Mouse (Mus musculus): Measurements from ENCODE around the gene Kif14. TPM values are rescaled to one million over a fixed set of nuclear protein-coding genes. Genes with fewer than 3 reads are reported as not detected.

Gene Kif14
- polyA plus RNA-seq, 1 experiment from 2014 or later = 5.4 TPM

DNA sequence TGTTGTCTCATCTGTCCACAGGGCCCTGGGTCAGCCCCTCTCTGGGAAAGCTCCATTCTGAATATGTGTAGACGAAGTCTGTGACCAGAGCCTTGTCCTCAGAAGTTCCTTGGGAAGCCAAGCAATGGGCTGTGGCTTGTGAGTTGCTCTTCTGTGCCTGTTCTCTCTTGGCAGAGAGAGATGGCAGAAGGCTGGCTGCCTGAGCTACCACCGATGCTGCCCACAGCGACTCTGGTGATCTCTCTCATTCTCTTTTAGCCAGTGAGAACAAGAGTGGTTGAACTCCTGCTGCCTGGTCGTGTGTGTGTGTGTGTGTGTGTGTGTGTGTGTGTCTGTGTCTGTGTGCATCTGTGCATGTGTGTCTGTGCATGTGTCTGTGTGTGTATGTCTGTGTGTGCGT lies 13.7 kb upstream of the Kif14 start:
- Histone ChIP-seq H3K9me3 (no peaks in the 10 kb centered on the region), H3K4me1 (no peaks in the 10 kb centered on the region), H3K4me3 (no peak overlapping the region), H3K27me3 (ENCODE audit: insufficient read depth, poor library complexity, severe bottlenecking) (0 out of 2 replicates have a peak, but pooled peaks cover 4% of the 10 kb centered on the region), H3K27ac (no peak overlapping the region), H3K36me3 (no peaks in the 10 kb centered on the region)
- DNase-seq (ENCODE audit: low spot score) = no peak
- WGBS = 78% methylated on average over 5 of the region's 5 CpGs

DNA sequence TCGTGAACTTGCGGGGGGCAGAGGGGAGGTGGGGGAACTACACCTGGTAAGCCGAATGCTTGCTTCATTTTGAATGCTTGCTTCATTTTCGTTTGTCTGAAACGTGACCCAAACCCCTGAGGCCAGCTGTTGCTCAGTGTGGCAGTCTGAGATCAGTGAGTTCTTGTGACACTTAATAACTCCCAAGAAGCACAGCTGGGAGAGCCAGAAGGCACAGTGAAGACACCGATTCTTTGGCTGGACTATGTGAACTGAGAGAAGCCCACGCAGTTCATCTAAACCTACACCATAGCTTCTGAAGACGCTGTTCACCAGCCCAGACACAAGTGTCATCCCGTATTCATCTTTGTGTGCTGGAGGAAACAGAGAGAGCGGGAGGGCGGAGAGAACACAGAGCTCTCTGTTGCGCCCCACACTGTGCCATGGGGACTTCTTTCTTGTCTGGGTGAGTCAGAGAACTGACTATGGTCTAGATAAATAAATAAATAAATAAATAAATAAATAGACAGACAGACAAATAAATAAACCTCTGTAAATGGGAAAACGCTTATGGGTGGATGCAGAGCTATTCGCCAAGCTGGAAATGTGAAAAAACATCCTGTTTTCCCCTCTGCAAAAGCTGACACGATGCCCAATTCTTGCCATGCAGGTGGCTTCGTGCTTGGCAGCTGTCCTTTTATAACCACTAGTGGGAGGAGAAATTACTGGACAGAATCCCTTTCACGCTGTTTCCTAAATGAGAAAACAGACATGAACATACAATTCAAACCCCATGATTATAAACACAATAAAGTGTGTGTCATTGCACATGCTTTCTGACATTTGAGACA lies 10.2 kb upstream of the Kif14 start:
- 0 out of 2 replicates have a peak, but pooled peaks cover 4% of the 10 kb centered on the region for H3K27me3 ChIP-seq (ENCODE audit: insufficient read depth, poor library complexity, severe bottlenecking)
- peak; percentile 52 for DNase-seq (ENCODE audit: low spot score)
- no peak overlapping the region for H3K4me3 ChIP-seq
- H3K27ac ChIP-seq = no peak overlapping the region
- H3K36me3 ChIP-seq = no peaks in the 10 kb centered on the region
- WGBS = 82% methylated on average over 17 of the region's 17 CpGs
- H3K4me1 ChIP-seq = no peaks in the 10 kb centered on the region
- no peaks in the 10 kb centered on the region for H3K9me3 ChIP-seq

DNA sequence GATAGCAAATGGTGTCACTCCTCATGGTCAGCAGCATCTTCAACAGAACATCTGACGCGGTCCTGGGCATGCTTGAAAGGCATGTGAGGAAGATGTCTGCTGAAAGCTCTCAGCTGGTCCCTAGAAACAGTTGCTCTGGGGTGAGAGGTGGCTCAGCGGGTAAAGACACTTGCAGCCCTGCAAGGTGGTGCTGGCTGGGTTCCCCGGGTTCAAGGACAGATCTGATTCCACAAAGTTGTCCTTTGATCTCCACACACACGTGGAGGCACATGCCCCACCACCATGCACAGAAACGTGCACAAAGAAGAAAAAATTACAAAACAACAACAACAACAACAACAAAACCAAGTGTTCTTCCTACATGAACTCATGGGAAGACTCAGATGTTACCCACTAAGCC lies 9.4 kb upstream of the Kif14 start:
- Histone ChIP-seq H3K36me3 (no peaks in the 10 kb centered on the region), H3K27ac (no peak overlapping the region), H3K4me1 (no peaks in the 10 kb centered on the region), H3K4me3 (no peak overlapping the region), H3K27me3 (ENCODE audit: insufficient read depth, poor library complexity, severe bottlenecking) (0 out of 2 replicates have a peak, but pooled peaks cover 4% of the 10 kb centered on the region), H3K9me3 (no peaks in the 10 kb centered on the region)
- WGBS = 71% methylated on average over 6 of the region's 6 CpGs
- peak; percentile 58 for DNase-seq (ENCODE audit: low spot score)

DNA sequence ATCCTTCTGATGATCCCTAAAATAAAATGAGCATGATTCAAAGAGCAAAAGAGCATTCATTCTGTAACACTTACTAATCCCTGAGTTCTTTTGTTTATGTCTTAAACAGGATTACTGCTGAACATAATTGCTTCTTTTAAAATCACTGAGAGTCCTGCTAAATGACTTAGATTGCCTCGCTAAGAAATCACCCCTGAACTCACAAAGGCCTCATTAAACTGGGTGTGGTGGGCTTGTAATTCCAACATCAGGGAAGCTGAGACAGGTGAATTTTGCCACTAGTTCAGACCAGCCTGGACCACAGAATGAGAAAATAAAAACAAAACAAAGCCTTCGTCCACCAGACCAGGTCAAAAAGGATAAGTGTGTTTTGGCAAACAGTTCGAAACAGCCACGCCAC lies 8.7 kb upstream of the Kif14 start:
- Histone ChIP-seq H3K27ac (no peak overlapping the region), H3K9me3 (no peaks in the 10 kb centered on the region), H3K4me1 (no peaks in the 10 kb centered on the region), H3K27me3 (ENCODE audit: insufficient read depth, poor library complexity, severe bottlenecking) (0 out of 2 replicates have a peak, but pooled peaks cover 4% of the 10 kb centered on the region), H3K4me3 (no peak overlapping the region), H3K36me3 (no peaks in the 10 kb centered on the region)
- 77% methylated on average over 4 of the region's 4 CpGs for WGBS
- DNase-seq (ENCODE audit: low spot score) = no peak

DNA sequence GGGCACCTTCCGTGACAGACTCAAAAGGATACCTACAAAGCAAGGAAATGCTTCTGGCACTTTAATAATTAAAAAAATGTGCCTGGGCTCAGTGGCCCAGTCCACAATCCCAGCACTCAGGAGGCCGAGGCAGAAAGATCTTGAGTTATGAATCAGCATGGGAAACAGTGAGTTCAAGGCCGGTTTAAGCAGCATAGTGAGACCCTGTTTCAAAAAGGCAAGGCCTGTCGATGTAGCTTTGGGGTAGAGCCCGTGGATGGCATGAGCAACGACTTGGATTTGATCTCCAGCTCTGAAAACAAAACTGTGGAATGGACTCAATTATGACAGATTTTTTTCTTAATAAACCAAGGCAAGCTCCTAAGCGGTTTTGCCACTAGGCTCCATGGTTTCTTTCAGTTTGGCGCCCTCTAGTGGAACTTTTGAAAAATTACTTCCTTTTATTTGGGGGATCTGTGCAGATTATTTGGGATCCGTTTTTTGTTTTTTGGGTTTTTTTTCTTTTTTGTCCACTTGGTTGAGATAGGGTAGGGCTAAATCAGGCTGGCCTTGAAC lies 7.4 kb upstream of the Kif14 start:
- H3K36me3 ChIP-seq = no peaks in the 10 kb centered on the region
- H3K9me3 ChIP-seq = no peaks in the 10 kb centered on the region
- H3K4me1 ChIP-seq = no peaks in the 10 kb centered on the region
- 31% methylated on average over 9 of the region's 9 CpGs for WGBS
- H3K27me3 ChIP-seq (ENCODE audit: insufficient read depth, poor library complexity, severe bottlenecking) = 0 out of 2 replicates have a peak, but pooled peaks cover 4% of the 10 kb centered on the region
- no peak overlapping the region for H3K4me3 ChIP-seq
- DNase-seq (ENCODE audit: low spot score) = peak; percentile 64
- H3K27ac ChIP-seq = no peak overlapping the region

DNA sequence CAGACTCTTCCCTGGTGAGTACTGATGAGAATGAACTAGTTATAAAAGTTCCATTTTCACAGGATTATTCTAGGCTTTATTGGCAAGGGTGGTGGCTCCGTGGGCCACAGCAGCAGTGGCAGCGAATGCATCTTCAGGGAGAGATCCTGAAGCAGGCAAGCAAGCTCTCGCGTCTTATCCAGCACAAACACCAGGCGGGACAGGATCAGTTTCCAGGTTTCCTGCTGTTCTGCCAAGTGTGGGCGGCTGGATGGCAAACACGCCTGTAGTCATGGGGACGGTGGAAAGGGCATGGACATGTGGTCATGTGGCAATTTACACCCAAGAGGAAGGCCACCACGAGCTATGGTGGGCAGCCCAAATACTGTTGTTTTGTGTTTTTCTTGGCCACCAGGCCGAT lies 3.7 kb upstream of the Kif14 start:
- no peak overlapping the region for H3K27ac ChIP-seq
- WGBS = 37% methylated on average over 10 of the region's 10 CpGs

DNA sequence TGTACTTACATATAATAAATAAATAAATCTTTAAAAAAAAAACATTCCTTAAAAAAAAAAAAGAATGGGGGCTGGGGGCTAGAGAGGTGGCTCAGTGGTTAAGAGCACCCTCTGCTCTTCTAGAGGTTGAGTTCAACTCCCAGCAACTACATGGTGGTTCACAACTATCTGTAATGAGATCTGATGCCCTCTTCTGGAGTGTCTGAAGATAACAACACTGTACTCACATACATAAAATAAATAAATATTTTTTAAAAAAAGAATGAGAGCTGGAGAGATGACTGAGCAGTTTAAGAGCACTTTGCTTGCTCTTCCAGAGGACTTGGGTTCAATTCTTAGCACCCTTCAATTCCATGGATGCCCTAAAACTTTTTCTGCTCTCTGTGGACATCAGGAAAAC lies 975 bp upstream of the Kif14 start:
- Histone ChIP-seq H3K4me3 (no peak overlapping the region), H3K27me3 (ENCODE audit: insufficient read depth, poor library complexity, severe bottlenecking) (no peaks in the 10 kb centered on the region), H3K27ac (no peak overlapping the region), H3K36me3 (peaks cover 20% of the 10 kb centered on the region), H3K9me3 (no peaks in the 10 kb centered on the region), H3K4me1 (peaks cover 11% of the 10 kb centered on the region)
- DNase-seq (ENCODE audit: low spot score) = no peak

More for the DNA sequence above, 3.7 kb upstream of the Kif14 start:
- no peaks in the 10 kb centered on the region for H3K36me3 ChIP-seq
- H3K9me3 ChIP-seq = no peaks in the 10 kb centered on the region
- peaks cover 7% of the 10 kb centered on the region for H3K4me1 ChIP-seq
- no peaks in the 10 kb centered on the region for H3K27me3 ChIP-seq (ENCODE audit: insufficient read depth, poor library complexity, severe bottlenecking)
- no peak overlapping the region for H3K4me3 ChIP-seq
- no peak for DNase-seq (ENCODE audit: low spot score)

DNA sequence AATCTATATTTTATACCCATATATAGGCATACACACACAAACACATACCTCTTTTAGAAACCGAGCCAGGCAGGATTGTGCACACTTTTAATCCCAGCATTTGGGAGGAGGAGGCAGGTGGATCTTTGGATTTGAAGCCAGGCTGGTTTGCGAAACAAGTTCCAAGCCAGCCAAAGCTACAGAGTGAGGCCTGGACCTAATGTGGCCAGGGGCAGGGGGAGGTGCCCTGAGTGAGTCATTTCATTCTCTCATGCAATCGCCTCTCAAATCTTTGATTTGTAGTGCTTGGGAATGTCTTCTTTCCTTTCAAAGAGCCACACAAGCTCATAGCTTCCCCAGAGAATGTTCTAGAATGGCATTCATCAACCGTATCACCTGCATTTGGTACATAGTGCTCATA lies 3.3 kb downstream of the Kif14 start:
- DNase-seq (ENCODE audit: low spot score) = no peak
- H3K4me1 ChIP-seq = peaks cover 16% of the 10 kb centered on the region
- no peaks in the 10 kb centered on the region for H3K27me3 ChIP-seq (ENCODE audit: insufficient read depth, poor library complexity, severe bottlenecking)
- peaks cover 50% of the 10 kb centered on the region for H3K36me3 ChIP-seq
- H3K27ac ChIP-seq = no peak overlapping the region
- no peak overlapping the region for H3K4me3 ChIP-seq
- 93% methylated on average over 4 of the region's 4 CpGs for whole genome bisulfite sequencing
- H3K9me3 ChIP-seq = no peaks in the 10 kb centered on the region

DNA sequence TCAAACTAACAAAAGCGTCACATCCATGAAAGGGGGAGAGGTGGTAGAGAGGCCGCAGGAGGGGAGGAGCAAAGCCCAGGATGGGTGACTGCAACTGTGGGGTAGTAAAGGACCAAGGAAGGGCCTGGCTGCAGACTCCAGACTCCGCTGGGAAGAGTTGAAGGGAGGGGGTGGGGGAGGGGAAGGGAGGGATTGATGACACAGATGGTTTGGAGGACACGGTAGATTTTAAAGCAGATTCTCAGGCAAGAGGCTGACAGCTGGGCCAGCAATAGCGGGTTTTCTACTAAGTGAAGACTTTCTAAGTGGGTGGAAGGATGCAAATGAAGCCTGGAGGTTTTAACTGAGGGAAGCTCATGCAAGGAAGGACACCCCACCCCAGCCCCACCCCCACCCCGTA lies 4.3 kb downstream of the Kif14 start:
- DNase-seq (ENCODE audit: low spot score) = no peak
- H3K9me3 ChIP-seq = no peaks in the 10 kb centered on the region
- H3K4me1 ChIP-seq = peaks cover 16% of the 10 kb centered on the region
- no peak overlapping the region for H3K4me3 ChIP-seq
- H3K27me3 ChIP-seq (ENCODE audit: insufficient read depth, poor library complexity, severe bottlenecking) = no peaks in the 10 kb centered on the region
- H3K36me3 ChIP-seq = peaks cover 57% of the 10 kb centered on the region
- whole genome bisulfite sequencing = 25% methylated on average over 6 of the region's 6 CpGs
- no peak overlapping the region for H3K27ac ChIP-seq

DNA sequence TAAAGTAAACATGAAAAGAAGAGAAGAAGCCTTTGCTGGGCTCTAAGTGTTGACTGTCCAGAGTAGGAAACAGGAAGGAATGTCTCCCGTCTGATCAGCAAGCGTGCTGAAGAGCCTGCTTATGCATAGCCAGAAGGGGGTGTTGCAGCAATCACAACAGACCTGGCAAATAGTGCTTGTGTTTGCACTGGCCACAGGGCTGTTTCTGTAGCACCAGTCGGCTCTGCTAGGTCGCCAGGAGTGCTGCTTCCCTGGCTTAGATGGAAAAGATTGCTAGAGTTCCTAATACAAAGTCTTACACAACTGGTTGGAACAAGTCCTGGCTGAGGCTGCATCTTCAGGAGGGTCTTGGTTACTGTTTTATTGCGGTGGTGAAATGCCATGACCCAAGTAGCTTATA lies 25.5 kb downstream of the Kif14 start:
- H3K27ac ChIP-seq = no peak overlapping the region
- peaks cover 83% of the 10 kb centered on the region for H3K36me3 ChIP-seq
- H3K9me3 ChIP-seq = no peaks in the 10 kb centered on the region
- 43% methylated on average over 5 of the region's 5 CpGs for WGBS
- no peak overlapping the region for H3K4me3 ChIP-seq
- DNase-seq (ENCODE audit: low spot score) = no peak
- H3K27me3 ChIP-seq (ENCODE audit: insufficient read depth, poor library complexity, severe bottlenecking) = no peaks in the 10 kb centered on the region
- peaks cover 12% of the 10 kb centered on the region for H3K4me1 ChIP-seq

DNA sequence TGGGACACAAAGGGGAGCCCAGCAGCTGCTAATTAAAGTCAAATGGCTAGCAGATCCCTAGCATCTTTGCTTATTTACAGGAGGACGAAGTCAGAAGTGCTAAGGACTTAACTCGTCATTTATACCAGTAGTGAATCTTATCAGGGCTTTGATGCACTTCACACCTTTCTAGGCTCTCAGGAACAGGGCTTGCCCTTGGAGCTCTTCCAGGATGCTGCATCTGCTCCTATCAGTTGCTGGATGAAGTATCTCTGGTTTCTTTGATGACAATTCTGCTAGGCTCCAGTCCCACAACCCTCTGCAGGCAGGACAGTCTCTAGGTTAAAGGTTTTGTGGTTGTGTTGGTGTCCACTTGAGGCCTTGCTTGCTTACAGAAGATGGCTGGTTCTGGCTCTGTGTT lies 26.1 kb downstream of the Kif14 start:
- no peak overlapping the region for H3K27ac ChIP-seq
- H3K27me3 ChIP-seq (ENCODE audit: insufficient read depth, poor library complexity, severe bottlenecking) = no peaks in the 10 kb centered on the region
- no peak for DNase-seq (ENCODE audit: low spot score)
- peaks cover 12% of the 10 kb centered on the region for H3K4me1 ChIP-seq
- H3K4me3 ChIP-seq = no peak overlapping the region
- H3K9me3 ChIP-seq = no peaks in the 10 kb centered on the region
- H3K36me3 ChIP-seq = peaks cover 83% of the 10 kb centered on the region
- 53% methylated on average over 2 of the region's 2 CpGs for WGBS

DNA sequence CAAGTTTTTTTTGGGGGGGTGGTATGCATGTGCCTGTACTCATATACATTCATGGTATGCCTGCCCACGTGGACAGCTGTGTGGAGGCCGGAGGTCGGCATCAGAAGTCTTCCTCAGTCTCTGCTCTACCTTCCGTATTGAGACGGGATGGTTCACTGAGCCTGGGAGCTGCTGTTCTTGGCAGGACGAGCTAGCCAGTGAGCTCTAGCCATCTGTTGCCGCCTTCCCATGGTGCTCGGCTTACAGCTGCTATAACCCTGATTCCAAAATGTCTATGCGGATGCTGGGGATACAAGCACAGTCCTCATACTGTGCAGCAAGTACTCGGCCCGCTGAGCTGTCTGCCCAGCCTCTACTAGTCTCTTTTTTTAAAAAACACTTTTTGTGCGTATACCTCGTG lies 33.2 kb downstream of the Kif14 start:
- Histone ChIP-seq H3K36me3 (peaks cover 55% of the 10 kb centered on the region), H3K4me3 (no peak overlapping the region), H3K27ac (no peak overlapping the region), H3K9me3 (no peaks in the 10 kb centered on the region), H3K27me3 (ENCODE audit: insufficient read depth, poor library complexity, severe bottlenecking) (no peaks in the 10 kb centered on the region), H3K4me1 (no peaks in the 10 kb centered on the region)
- DNase-seq (ENCODE audit: low spot score) = no peak
- WGBS = 88% methylated on average over 13 of the region's 13 CpGs

DNA sequence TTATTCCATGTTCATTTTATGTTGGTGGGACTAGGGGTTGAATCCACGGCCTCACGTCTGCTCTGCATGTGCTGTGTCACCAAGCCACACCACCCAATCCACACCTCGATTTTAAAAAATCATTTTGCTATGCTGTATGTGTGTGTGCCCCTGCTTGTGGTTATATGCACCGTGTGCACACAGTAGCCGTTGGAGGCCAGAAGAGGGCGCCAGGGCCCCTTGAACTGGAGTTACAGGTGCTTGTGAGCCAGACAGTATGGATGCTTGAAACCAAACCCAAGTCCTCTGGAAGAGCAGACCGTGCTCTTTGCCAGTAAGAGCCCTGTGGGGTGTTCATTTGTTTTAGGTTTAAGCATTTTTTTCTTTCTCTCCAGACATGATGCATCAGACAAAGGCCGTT lies 36.8 kb downstream of the Kif14 start:
- Histone ChIP-seq H3K9me3 (no peaks in the 10 kb centered on the region), H3K27ac (no peak overlapping the region), H3K4me1 (no peaks in the 10 kb centered on the region), H3K36me3 (peaks cover 38% of the 10 kb centered on the region), H3K4me3 (no peak overlapping the region), H3K27me3 (ENCODE audit: insufficient read depth, poor library complexity, severe bottlenecking) (no peaks in the 10 kb centered on the region)
- DNase-seq (ENCODE audit: low spot score) = no peak
- 94% methylated on average over 8 of the region's 8 CpGs for WGBS

All from heart, embryonic 10.5 days (tissue).